Mouse (Mus musculus) lung, embryonic 15.5 days (tissue): ENCODE measurements around the gene Arvcf. TPM values are rescaled to one million over a fixed set of nuclear protein-coding genes. Genes with fewer than 3 reads are reported as not detected.

Experiments
- ATAC-seq: fragments of 200-750 bp; cut with Nextera tagmentation; 2 replicates; pipeline ENCODE4 v1.8.0; 2017; ENCODE audit warnings: moderate number of reproducible peaks, borderline replicate concordance; ENCODE audit not compliant: low FRiP score, low TSS enrichment; ENCODE audit errors: extremely low read depth
- H3K27ac ChIP-seq: fragments of 300-500 bp; sonication (generic); 2 replicates; pipeline ENCODE4 v1.5.1; 2015; ENCODE audit warnings: moderate library complexity, mild to moderate bottlenecking, inconsistent platforms
- H3K27me3 ChIP-seq: fragments of 300-500 bp; sonication (generic); 2 replicates; pipeline ENCODE4 v1.6.1; 2015; ENCODE audit warnings: inconsistent platforms
- H3K36me3 ChIP-seq: fragments of 300-500 bp; sonication (generic); 2 replicates; pipeline ENCODE4 v1.6.1; 2015; ENCODE audit warnings: inconsistent platforms
- H3K4me1 ChIP-seq: fragments of 300-500 bp; sonication (generic); 2 replicates; pipeline ENCODE4 v1.6.1; 2015; ENCODE audit warnings: inconsistent platforms
- H3K4me2 ChIP-seq: fragments of 300-500 bp; sonication (generic); 2 replicates; pipeline ENCODE4 v1.6.1; 2015; ENCODE audit warnings: inconsistent platforms, mild to moderate bottlenecking, moderate library complexity
- H3K4me3 ChIP-seq: fragments of 300-500 bp; sonication (generic); 2 replicates; pipeline ENCODE4 v1.5.1; 2015; ENCODE audit warnings: mild to moderate bottlenecking, inconsistent platforms
- H3K9ac ChIP-seq: fragments of 300-500 bp; sonication (generic); 2 replicates; pipeline ENCODE4 v1.6.1; 2015; ENCODE audit warnings: inconsistent platforms
- H3K9me3 ChIP-seq: fragments of 300-500 bp; sonication (generic); 2 replicates; pipeline ENCODE4 v1.6.1; 2016; ENCODE audit warnings: inconsistent platforms
- WGBS: fragments of 180-500 bp; shearing (Covaris S2); methylation state at CpG from one replicate; pipeline ENCODE4 v1.1.7; 2015; 5-methylcytosine and 5-hydroxymethylcytosine counted together
- polyA plus RNA-seq: library from polyadenylated mRNA; unstranded; fragments of >200 nt; fragmentation: Nextera tagmentation; extraction: Ambion mirVana; gene quantifications from 2 replicates; pipeline ENCODE4 v1.2.1, GENCODE M21; 2015

The Arvcf gene
- polyA plus RNA-seq, 1 experiment from 2014 or later: 35.5 TPM

- Histone ChIP-seq H3K27ac (peak overlapping the region; percentile 75), H3K9me3 (no peaks in the 10 kb centered on the region), H3K36me3 (peaks cover 45% of the 10 kb centered on the region), H3K9ac (no peak overlapping the region), H3K27me3 (no peaks in the 10 kb centered on the region), H3K4me2 (no peak overlapping the region), H3K4me1 (peaks cover 30% of the 10 kb centered on the region), H3K4me3 (no peak overlapping the region)
- 39% methylated on average over 7 of the region's 7 CpGs for WGBS
- peak; percentile 72 for ATAC-seq
Observed at GRCm38 (mm10) chr16:18400472-18401216, 52.7 kb downstream of the Arvcf start.

DNA sequence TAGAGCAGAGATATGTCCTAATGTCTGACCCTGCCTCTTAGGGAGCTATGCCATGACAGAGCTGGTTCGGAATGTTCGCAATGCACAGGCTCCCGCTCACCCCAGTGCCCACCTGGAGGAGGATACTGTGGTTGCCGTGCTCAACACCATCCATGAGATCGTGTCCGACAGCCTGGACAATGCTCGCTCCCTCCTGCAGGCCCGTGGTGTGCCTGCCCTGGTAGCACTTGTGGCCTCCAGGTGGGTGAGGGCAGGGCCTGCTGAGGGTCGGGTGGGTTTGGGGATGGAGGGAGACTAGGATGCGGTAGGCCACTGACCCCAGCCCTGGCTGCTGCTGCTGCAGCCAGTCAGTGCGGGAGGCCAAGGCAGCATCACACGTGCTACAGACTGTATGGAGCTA lies 55.3 kb downstream of the Arvcf start:
- Histone ChIP-seq H3K9me3 (no peaks in the 10 kb centered on the region), H3K27me3 (no peaks in the 10 kb centered on the region), H3K4me3 (no peak overlapping the region), H3K27ac (no peak overlapping the region), H3K4me1 (peaks cover 37% of the 10 kb centered on the region), H3K9ac (no peak overlapping the region), H3K36me3 (peaks cover 39% of the 10 kb centered on the region), H3K4me2 (no peak overlapping the region)
- ATAC-seq: no peak
- WGBS: 83% methylated on average over 12 of the region's 12 CpGs

- H3K27ac ChIP-seq: peak overlapping the region; percentile 44; the same call in 1 of the 2 replicates
- no peak overlapping the region for H3K4me3 ChIP-seq
- no peaks in the 10 kb centered on the region for H3K9me3 ChIP-seq
- ATAC-seq: no peak
- H3K9ac ChIP-seq: no peak overlapping the region
- WGBS: 75% methylated on average over 13 of the region's 13 CpGs
- H3K36me3 ChIP-seq: peaks cover 34% of the 10 kb centered on the region
- no peaks in the 10 kb centered on the region for H3K27me3 ChIP-seq
- no peak overlapping the region for H3K4me2 ChIP-seq
- peaks cover 32% of the 10 kb centered on the region for H3K4me1 ChIP-seq
Observed at GRCm38 (mm10) chr16:18405091-18405854, 57.3 kb downstream of the Arvcf start.

GRCm38 (mm10) chr16:18405876-18406275 lies 57.9 kb downstream of the Arvcf start:
- Histone ChIP-seq H3K36me3 (peaks cover 37% of the 10 kb centered on the region), H3K27me3 (no peaks in the 10 kb centered on the region), H3K4me2 (no peak overlapping the region), H3K4me3 (no peak overlapping the region), H3K9me3 (no peaks in the 10 kb centered on the region), H3K4me1 (peaks cover 26% of the 10 kb centered on the region), H3K9ac (no peak overlapping the region), H3K27ac (peak overlapping the region; percentile 44; the same call in 1 of the 2 replicates)
- no peak for ATAC-seq
- WGBS: 60% methylated on average over 2 of the region's 2 CpGs

DNA sequence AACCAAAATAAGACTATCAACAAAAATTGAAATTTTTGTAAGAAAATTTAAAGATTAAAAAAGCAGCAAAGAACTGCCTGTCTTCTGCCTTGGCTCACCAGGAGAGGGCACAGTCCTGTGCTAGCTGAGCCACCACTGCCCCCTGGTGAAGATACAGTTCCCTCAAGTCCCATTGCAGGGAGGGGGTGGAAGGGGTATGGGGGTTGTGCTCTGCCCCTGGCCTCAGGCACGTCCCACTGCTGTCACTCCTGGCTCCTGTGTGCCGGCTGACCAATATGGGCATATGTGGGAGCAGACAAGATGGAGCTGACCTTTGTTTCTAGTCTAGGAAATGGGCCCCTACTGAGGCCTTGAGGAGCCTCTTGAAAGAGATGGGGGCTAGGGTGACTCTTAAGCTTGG lies 58.3 kb downstream of the Arvcf start:
- Histone ChIP-seq H3K9ac (no peak overlapping the region), H3K4me2 (no peak overlapping the region), H3K27me3 (no peaks in the 10 kb centered on the region), H3K36me3 (peaks cover 38% of the 10 kb centered on the region), H3K27ac (no peak overlapping the region), H3K4me1 (peaks cover 22% of the 10 kb centered on the region; the same call in 1 of the 2 replicates), H3K9me3 (no peaks in the 10 kb centered on the region), H3K4me3 (no peak overlapping the region)
- ATAC-seq: peak; percentile 24; the same call in 1 of the 2 replicates
- WGBS: 9% methylated on average over 2 of the region's 2 CpGs

GRCm38 (mm10) chr16:18407912-18408311 lies 59.9 kb downstream of the Arvcf start:
- WGBS: 40% methylated on average over 7 of the region's 7 CpGs
- no peak overlapping the region for H3K4me2 ChIP-seq
- H3K4me1 ChIP-seq: peaks cover 25% of the 10 kb centered on the region; the same call in 1 of the 2 replicates
- no peak for ATAC-seq
- no peaks in the 10 kb centered on the region for H3K27me3 ChIP-seq
- H3K27ac ChIP-seq: no peak overlapping the region
- peaks cover 42% of the 10 kb centered on the region for H3K36me3 ChIP-seq
- no peak overlapping the region for H3K9ac ChIP-seq
- no peak overlapping the region for H3K4me3 ChIP-seq
- no peaks in the 10 kb centered on the region for H3K9me3 ChIP-seq

GRCm38 (mm10) chr16:18409776-18410175 lies 61.8 kb downstream of the Arvcf start:
- H3K4me2 ChIP-seq: no peak overlapping the region
- 82% methylated on average over 4 of the region's 4 CpGs for WGBS
- peaks cover 25% of the 10 kb centered on the region; the same call in 1 of the 2 replicates for H3K4me1 ChIP-seq
- no peaks in the 10 kb centered on the region for H3K27me3 ChIP-seq
- H3K9me3 ChIP-seq: no peaks in the 10 kb centered on the region
- H3K4me3 ChIP-seq: no peak overlapping the region
- H3K36me3 ChIP-seq: peaks cover 38% of the 10 kb centered on the region
- no peak for ATAC-seq
- no peak overlapping the region for H3K27ac ChIP-seq
- H3K9ac ChIP-seq: no peak overlapping the region

- Histone ChIP-seq H3K27ac (no peak overlapping the region), H3K36me3 (peaks cover 37% of the 10 kb centered on the region), H3K27me3 (no peaks in the 10 kb centered on the region), H3K4me2 (no peak overlapping the region), H3K4me1 (peaks cover 21% of the 10 kb centered on the region; the same call in 1 of the 2 replicates), H3K9ac (no peak overlapping the region), H3K4me3 (no peak overlapping the region), H3K9me3 (no peaks in the 10 kb centered on the region)
- ATAC-seq: no peak
- WGBS: 91% methylated on average over 5 of the region's 5 CpGs
Observed at GRCm38 (mm10) chr16:18410418-18410817, 62.4 kb downstream of the Arvcf start.

- no peak overlapping the region for H3K27ac ChIP-seq
- H3K4me1 ChIP-seq: peaks cover 20% of the 10 kb centered on the region; the same call in 1 of the 2 replicates
- WGBS: 87% methylated on average over 13 of the region's 13 CpGs
- H3K9ac ChIP-seq: no peak overlapping the region
- H3K4me2 ChIP-seq: no peak overlapping the region
- H3K36me3 ChIP-seq: peaks cover 35% of the 10 kb centered on the region
- no peaks in the 10 kb centered on the region for H3K27me3 ChIP-seq
- no peaks in the 10 kb centered on the region for H3K9me3 ChIP-seq
- H3K4me3 ChIP-seq: no peak overlapping the region
- ATAC-seq: no peak
Observed at GRCm38 (mm10) chr16:18411026-18411649, 63.2 kb downstream of the Arvcf start.

- H3K36me3 ChIP-seq: peaks cover 35% of the 10 kb centered on the region
- H3K9ac ChIP-seq: no peak overlapping the region
- H3K4me1 ChIP-seq: peaks cover 24% of the 10 kb centered on the region
- H3K4me3 ChIP-seq: no peak overlapping the region
- no peak overlapping the region for H3K4me2 ChIP-seq
- no peaks in the 10 kb centered on the region for H3K27me3 ChIP-seq
- 83% methylated on average over 12 of the region's 12 CpGs for WGBS
- ATAC-seq: no peak
- no peaks in the 10 kb centered on the region for H3K9me3 ChIP-seq
- no peak overlapping the region for H3K27ac ChIP-seq
Observed at GRCm38 (mm10) chr16:18411802-18412476, 64.0 kb downstream of the Arvcf start.

- 85% methylated on average over 7 of the region's 7 CpGs for WGBS
- Histone ChIP-seq H3K4me2 (no peak overlapping the region), H3K36me3 (peaks cover 31% of the 10 kb centered on the region), H3K27ac (no peak overlapping the region), H3K4me1 (peaks cover 16% of the 10 kb centered on the region), H3K4me3 (no peak overlapping the region), H3K9me3 (no peaks in the 10 kb centered on the region), H3K27me3 (no peaks in the 10 kb centered on the region), H3K9ac (no peak overlapping the region)
- no peak for ATAC-seq
Observed at GRCm38 (mm10) chr16:18413032-18413816, 65.2 kb downstream of the Arvcf start.
